Comparison of ENCODE assay signal across 8 mouse cellular contexts in genomic region chr17:6317339-6317985, GRCm38 (mm10). TPM values are rescaled to one million over a fixed set of nuclear protein-coding genes. Genes with fewer than 3 reads are reported as not detected.
A peak's percentile ranks its signal among the peaks of the same experiment; 100 is the strongest.
DNase-seq lines count a peak whose midpoint lies in the region; ATAC-seq and TF ChIP-seq lines count a peak whose summit lies in the region.
"Not testable (repeated sequence)": the region's sequence is repeated elsewhere in the genome, so short reads cannot be mapped to it uniquely, and the experiment has no call there.

Dynlt1a (minus strand) TSS chr17:6317500.

- H3K27ac ChIP-seq in brown adipose tissue, adult 24 weeks (replicated peaks; ENCODE audit: low read depth, low read length); heart, embryonic 13.5 days (replicated peaks); liver, embryonic 11.5 days (ENCODE audit: low read depth, low read length): not testable (repeated sequence)

- DNase-seq in kidney, postnatal 10 days = peak; percentile 99
- DNase-seq in liver, embryonic 11.5 days (ENCODE audit: low spot score) = peak; percentile 97
- DNase-seq in spleen, postnatal 4 days (ENCODE audit: low spot score in 2 of 2) = peak; percentile 100

- not testable (repeated sequence) for H3K9me3 ChIP-seq in heart, embryonic 13.5 days; liver, embryonic 11.5 days (ENCODE audit: control insufficient read depth, low read length)

- H3K36me3 ChIP-seq in heart, embryonic 13.5 days; liver, embryonic 11.5 days (ENCODE audit: control insufficient read depth, insufficient read depth, low read length); myocyte (ENCODE audit: control insufficient read depth, insufficient read depth): not testable (repeated sequence)

- not testable (repeated sequence) for H3K4me1 ChIP-seq in brown adipose tissue, adult 24 weeks (ENCODE audit: control insufficient read depth, insufficient read depth, insufficient read length, low read length); heart, embryonic 13.5 days; liver, embryonic 11.5 days (replicated peaks; ENCODE audit: control insufficient read depth, insufficient read depth, low read length)

- peak within 1 kb of the TSS; percentile 72 for H3K4me2 ChIP-seq in heart, embryonic 13.5 days
- peak within 1 kb of the TSS; percentile 65 for H3K4me2 ChIP-seq in liver, embryonic 11.5 days
- peak within 1 kb of the TSS; percentile 62 for H3K4me2 ChIP-seq in myocyte (ENCODE audit: low read depth)

- TF ChIP-seq POLR2A in myocyte (IDR thresholded peaks at IDR 0.05; ENCODE audit: insufficient read length, low read depth) = not testable (repeated sequence)

- H3K79me2 ChIP-seq in myocyte (ENCODE audit: control insufficient read depth, insufficient read depth) = not testable (repeated sequence)

- H3K27me3 ChIP-seq in heart, embryonic 13.5 days (replicated peaks); liver, embryonic 11.5 days (replicated peaks; ENCODE audit: control insufficient read depth, insufficient read depth, low read length); myocyte (ENCODE audit: control insufficient read depth, insufficient read depth, insufficient read length): not testable (repeated sequence)

- not testable (repeated sequence) for H3ac ChIP-seq in myocyte (ENCODE audit: control insufficient read depth, insufficient read length)

- peak within 1 kb of the TSS; percentile 76 for H3K9ac ChIP-seq in heart, embryonic 13.5 days
- H3K9ac ChIP-seq in liver, embryonic 11.5 days (ENCODE audit: low read depth, low read length) = peak within 1 kb of the TSS; percentile 46; the same call in 1 of the 2 replicates

- ATAC-seq in CD4-positive, CD25-positive, alpha-beta regulatory T cell, adult 4 months = peak; percentile 93
- peak; percentile 95 for ATAC-seq in erythroid progenitor cell, adult 5-6 weeks (replicated peaks; ENCODE audit: low FRiP score, poor library complexity, severe bottlenecking)
- ATAC-seq in heart, embryonic 13.5 days (ENCODE audit: extremely low read depth, insufficient number of reproducible peaks, low FRiP score, low TSS enrichment) = peak; percentile 95
- ATAC-seq in liver, embryonic 11.5 days (replicated peaks; ENCODE audit: low FRiP score) = peak; percentile 97

- H3K4me3 ChIP-seq in brown adipose tissue, adult 24 weeks (ENCODE audit: insufficient read depth, low read depth, low read length) = peak within 1 kb of the TSS; percentile 56
- peak within 1 kb of the TSS; percentile 56 for H3K4me3 ChIP-seq in heart, embryonic 13.5 days
- peak within 1 kb of the TSS; percentile 47 for H3K4me3 ChIP-seq in liver, embryonic 11.5 days (ENCODE audit: low read depth, low read length)
- peak within 1 kb of the TSS; percentile 12 for H3K4me3 ChIP-seq in myocyte

- WGBS in heart, embryonic 13.5 days = 9% methylated on average over 15 of the region's 23 CpGs
- WGBS in liver, embryonic 11.5 days = 7% methylated on average over 23 of the region's 23 CpGs

RNA-seq across cellular contexts. Expression of gene Dynlt1a, which starts in this region (rescaled TPM):
- polyA plus RNA-seq in CD4-positive, CD25-positive, alpha-beta regulatory T cell, adult 4 months (2017; shearing (Covaris generic)) = 10 to 100 TPM; 10.7 to 10.9 TPM
- polyA plus RNA-seq in brown adipose tissue, adult 24 weeks (2012; ENCODE audit: insufficient read depth, insufficient read length, missing spikeins) = 2.0 TPM in 1 of 2 replicates, not detected in the other
- 10.1 and 24.5 TPM in 2 replicates for total RNA-seq in erythroid progenitor cell, adult 5-6 weeks (2015; ENCODE audit: low replicate concordance)
- 10.3 and 12.6 TPM in 2 replicates for total RNA-seq in erythroid progenitor cell, adult 5-6 weeks (2017; ENCODE audit: low replicate concordance)
- 11.3 and 13.4 TPM in 2 replicates for polyA plus RNA-seq in heart, embryonic 13.5 days (2015; fragmentation: Nextera tagmentation; extraction: Ambion mirVana)
- 10.3 and 13.3 TPM in 2 replicates for polyA plus RNA-seq in liver, embryonic 11.5 days (2014; fragmentation: Nextera tagmentation; extraction: Ambion mirVana)
- polyA plus RNA-seq in myocyte (2012; fragmentation: generic; extraction: Trizol) = 7.0 TPM
